Mouse (Mus musculus): ENCODE data around the gene 9830107B12Rik.
A peak's percentile ranks its signal among the peaks of the same experiment; 100 is the strongest.

- TF ChIP-seq CTCF (conservative IDR thresholded peaks at IDR 0.05; ENCODE audit: insufficient read depth, insufficient read length, low read depth, low read length) (0 out of 2 replicates have a peak, but pooled peaks have one; percentile 4), POLR2A (IDR thresholded peaks at IDR 0.05; ENCODE audit: low read depth, low read length) (no peak)
These were observed 52.7 kb downstream of the 9830107B12Rik start for GRCm38 (mm10) chr17:48093286-48093817.

All from kidney, adult 2 months (tissue).